Mouse (Mus musculus) liver, embryonic 11.5 days (tissue): Measurements from ENCODE around the gene Arl8a. TPM values are rescaled to one million over a fixed set of nuclear protein-coding genes. Genes with fewer than 3 reads are reported as not detected.
A peak's percentile ranks its signal among the peaks of the same experiment; 100 is the strongest.

ENCODE experiments used
- ATAC-seq: fragments of 200-750 bp; cut with Nextera tagmentation; replicated peaks from 2 replicates; pipeline ENCODE4 v1.8.0; 2017; ENCODE audit warnings: moderate number of reproducible peaks, mild to moderate bottlenecking, moderate TSS enrichment, moderate library complexity; ENCODE audit not compliant: low FRiP score
- DNase-seq: peaks from one replicate; pipeline ENCODE4 v3.0.0-alpha.2; 2017; ENCODE audit warnings: low spot score
- H3K27ac ChIP-seq: fragments of 300-500 bp; sonication (generic); 2 replicates; pipeline ENCODE4 v1.5.1; 2014; ENCODE audit warnings: mild to moderate bottlenecking, low read depth, low read length, control low read depth
- H3K27me3 ChIP-seq: fragments of 300-500 bp; sonication (generic); replicated peaks from 2 replicates; pipeline ENCODE4 v1.6.1; 2014; ENCODE audit warnings: low read length, mixed read lengths; ENCODE audit not compliant: control insufficient read depth, insufficient read depth
- H3K36me3 ChIP-seq: fragments of 300-500 bp; sonication (generic); 2 replicates; pipeline ENCODE4 v1.6.1; 2014; ENCODE audit warnings: mild to moderate bottlenecking, low read length, moderate library complexity, mixed read lengths; ENCODE audit not compliant: control insufficient read depth, insufficient read depth
- H3K4me1 ChIP-seq: fragments of 300-500 bp; sonication (generic); replicated peaks from 2 replicates; pipeline ENCODE4 v1.6.1; 2014; ENCODE audit warnings: low read length, mixed read lengths; ENCODE audit not compliant: control insufficient read depth, insufficient read depth
- H3K4me2 ChIP-seq: fragments of 300-500 bp; sonication (generic); 2 replicates; pipeline ENCODE4 v1.6.1; 2014; ENCODE audit warnings: mild to moderate bottlenecking, control low read depth, moderate library complexity
- H3K4me3 ChIP-seq: fragments of 300-500 bp; sonication (generic); 2 replicates; pipeline ENCODE4 v1.5.1; 2014; ENCODE audit warnings: low read depth, low read length, control low read depth
- H3K9ac ChIP-seq: fragments of 300-500 bp; sonication (generic); 2 replicates; pipeline ENCODE4 v1.6.1; 2014; ENCODE audit warnings: low read depth, low read length, control low read depth
- H3K9me3 ChIP-seq: fragments of 300-500 bp; sonication (generic); 2 replicates; pipeline ENCODE4 v1.6.1; 2016; ENCODE audit warnings: low read length, inconsistent platforms, mixed read lengths; ENCODE audit not compliant: control insufficient read depth
- WGBS: fragments of 180-500 bp; shearing (Covaris S2); extraction: QIAGEN DNeasy Blood & Tissue Kit; methylation state at CpG from one replicate; pipeline ENCODE4 v1.1.7; 2014; 5-methylcytosine and 5-hydroxymethylcytosine counted together
- polyA plus RNA-seq: library from polyadenylated mRNA; unstranded; fragments of >200 nt; fragmentation: Nextera tagmentation; extraction: Ambion mirVana; gene quantifications from 2 replicates; pipeline ENCODE4 v1.2.1, GENCODE M21; 2014

Gene Arl8a
- polyA plus RNA-seq, 1 experiment from 2014 or later = 28.7 TPM

DNA sequence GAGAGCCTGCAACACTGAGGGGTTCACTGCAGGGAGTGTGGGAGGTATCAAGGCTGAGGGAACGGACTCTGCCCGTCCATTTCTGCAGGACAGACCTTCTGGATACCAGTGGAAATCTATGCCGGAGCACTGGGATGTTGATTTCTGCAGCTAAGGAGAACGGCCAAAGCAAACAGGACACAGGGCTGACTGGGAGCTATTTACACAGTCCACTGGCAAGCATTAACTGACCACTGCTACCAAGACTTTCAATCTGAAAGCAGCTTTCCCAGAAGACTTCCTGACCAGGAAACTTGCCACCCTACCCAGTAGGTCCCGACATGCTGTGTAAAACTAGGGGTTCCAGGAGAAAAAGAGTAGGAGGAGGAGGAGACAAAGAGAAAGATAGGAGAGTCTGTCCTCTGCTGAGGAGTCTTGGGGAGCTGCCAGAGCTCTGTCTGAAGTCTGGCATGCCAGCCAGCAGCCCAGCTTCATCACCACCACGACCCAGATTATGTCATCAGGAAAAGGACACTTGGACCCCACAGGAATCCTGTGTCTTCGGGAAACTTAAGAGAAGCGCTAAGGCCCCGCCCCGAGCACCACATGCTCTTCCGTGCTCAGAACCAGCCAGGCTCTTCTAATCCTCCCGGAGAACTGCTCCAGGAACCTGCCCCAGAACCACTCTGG, 23.1 kb downstream of the Arl8a start:
- WGBS = 40% methylated on average over 12 of the region's 12 CpGs
- ATAC-seq (no peak), DNase-seq (no peak)
- no peak overlapping the region for H3K9ac ChIP-seq
- no peaks in the 10 kb centered on the region for H3K4me1 ChIP-seq
- no peak overlapping the region for H3K4me2 ChIP-seq
- no peaks in the 10 kb centered on the region for H3K36me3 ChIP-seq
- H3K27ac ChIP-seq = no peak overlapping the region
- no peaks in the 10 kb centered on the region for H3K27me3 ChIP-seq
- H3K9me3 ChIP-seq = no peaks in the 10 kb centered on the region
- H3K4me3 ChIP-seq = no peak overlapping the region

GRCm38 (mm10) chr1:135170299-135170698, 23.7 kb downstream of the Arl8a start:
- Histone ChIP-seq H3K9ac (no peak overlapping the region), H3K36me3 (no peaks in the 10 kb centered on the region), H3K27ac (no peak overlapping the region), H3K4me1 (no peaks in the 10 kb centered on the region), H3K4me3 (no peak overlapping the region), H3K4me2 (no peak overlapping the region), H3K27me3 (no peaks in the 10 kb centered on the region), H3K9me3 (no peaks in the 10 kb centered on the region)
- WGBS = 54% methylated on average over 10 of the region's 10 CpGs
- ATAC-seq (no peak), DNase-seq (no peak)

DNA sequence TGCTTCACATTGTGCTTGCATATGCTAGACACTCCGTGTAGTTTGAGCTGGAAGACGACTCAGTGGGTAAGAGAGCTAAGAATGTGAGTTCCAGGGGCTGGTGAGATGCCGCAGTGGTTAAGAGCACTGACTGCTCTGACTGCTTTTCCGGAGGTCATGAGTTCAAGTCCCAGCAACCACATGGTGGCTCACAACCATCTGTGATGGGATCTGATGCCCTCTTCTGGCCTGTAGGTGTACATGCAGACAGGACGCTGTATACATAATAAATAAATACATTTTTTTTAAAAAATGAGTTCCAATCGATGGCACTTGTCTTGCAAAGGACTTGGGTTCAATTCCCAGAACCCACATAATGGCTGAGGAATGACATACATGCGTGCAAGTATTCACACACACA, 24.6 kb downstream of the Arl8a start:
- Histone ChIP-seq H3K4me2 (no peak overlapping the region), H3K27me3 (no peaks in the 10 kb centered on the region), H3K4me3 (no peak overlapping the region), H3K9ac (no peak overlapping the region), H3K4me1 (no peaks in the 10 kb centered on the region), H3K27ac (no peak overlapping the region), H3K36me3 (no peaks in the 10 kb centered on the region), H3K9me3 (no peaks in the 10 kb centered on the region)
- ATAC-seq (no peak), DNase-seq (no peak)
- WGBS = 76% methylated on average over 7 of the region's 7 CpGs

- WGBS = 57% methylated on average over 6 of the region's 6 CpGs
- ATAC-seq (no peak; the same call in 1 of the 2 replicates), DNase-seq (peak; percentile 46)
- Histone ChIP-seq H3K4me1 (no peaks in the 10 kb centered on the region), H3K27me3 (no peaks in the 10 kb centered on the region), H3K27ac (no peak overlapping the region), H3K4me2 (no peak overlapping the region), H3K36me3 (no peaks in the 10 kb centered on the region), H3K9me3 (no peaks in the 10 kb centered on the region), H3K4me3 (no peak overlapping the region), H3K9ac (no peak overlapping the region)
Observed at GRCm38 (mm10) chr1:135171984-135172383, 25.4 kb downstream of the Arl8a start.

DNA sequence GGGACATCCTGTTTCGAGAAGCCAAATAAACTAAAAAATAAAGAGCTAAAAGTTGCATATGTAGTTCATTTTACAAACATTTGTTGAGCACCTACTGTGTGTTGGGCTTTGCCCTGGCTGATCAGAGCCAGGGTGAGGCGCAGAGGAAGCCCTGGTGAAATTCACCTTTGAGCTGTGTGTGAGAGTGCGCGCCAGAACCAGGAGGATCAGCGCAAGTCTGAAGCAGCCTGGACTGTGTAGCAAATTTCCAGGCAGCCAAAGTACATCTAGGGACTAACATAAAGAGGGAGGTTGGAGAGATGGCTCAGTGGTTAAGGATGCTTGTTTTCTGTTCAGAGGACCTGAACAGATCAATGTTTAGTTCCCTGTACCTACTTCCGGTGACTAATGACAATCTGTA, 26.7 kb downstream of the Arl8a start:
- Histone ChIP-seq H3K36me3 (no peaks in the 10 kb centered on the region), H3K4me2 (no peak overlapping the region), H3K27me3 (no peaks in the 10 kb centered on the region), H3K4me3 (no peak overlapping the region), H3K9me3 (no peaks in the 10 kb centered on the region), H3K27ac (no peak overlapping the region), H3K4me1 (no peaks in the 10 kb centered on the region), H3K9ac (no peak overlapping the region)
- ATAC-seq (no peak), DNase-seq (no peak)
- WGBS = 89% methylated on average over 6 of the region's 6 CpGs

GRCm38 (mm10) chr1:135175176-135175575, 28.6 kb downstream of the Arl8a start:
- H3K4me1 ChIP-seq = no peaks in the 10 kb centered on the region
- WGBS = 68% methylated on average over 3 of the region's 3 CpGs
- H3K9ac ChIP-seq = no peak overlapping the region
- H3K27me3 ChIP-seq = no peaks in the 10 kb centered on the region
- H3K36me3 ChIP-seq = no peaks in the 10 kb centered on the region
- ATAC-seq (no peak), DNase-seq (no peak)
- H3K4me2 ChIP-seq = no peak overlapping the region
- H3K27ac ChIP-seq = no peak overlapping the region
- H3K9me3 ChIP-seq = no peaks in the 10 kb centered on the region
- H3K4me3 ChIP-seq = no peak overlapping the region

DNA sequence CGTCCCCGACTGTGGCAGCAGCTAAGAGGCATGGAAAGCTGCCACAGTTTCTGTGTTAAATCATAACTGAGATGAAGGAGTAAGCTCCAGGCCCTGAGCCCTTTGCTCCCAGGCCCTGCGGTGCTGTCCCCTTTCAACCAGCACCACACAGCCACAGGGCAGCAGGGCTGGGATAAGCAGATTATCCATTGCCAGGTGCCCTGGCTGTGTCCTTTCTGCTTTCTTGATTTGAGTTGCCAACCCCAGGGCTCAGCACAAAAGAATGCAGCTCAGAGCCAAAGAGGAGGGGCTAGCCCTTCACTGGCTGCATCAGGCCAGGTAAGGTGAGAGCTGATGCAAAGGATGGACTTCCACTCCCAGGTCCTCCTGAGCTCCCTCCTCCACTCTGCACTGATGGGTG, 31.1 kb downstream of the Arl8a start:
- no peaks in the 10 kb centered on the region for H3K9me3 ChIP-seq
- H3K4me2 ChIP-seq = no peak overlapping the region
- H3K4me1 ChIP-seq = no peaks in the 10 kb centered on the region
- H3K9ac ChIP-seq = no peak overlapping the region
- 93% methylated on average over 3 of the region's 3 CpGs for WGBS
- H3K27ac ChIP-seq = no peak overlapping the region
- H3K36me3 ChIP-seq = no peaks in the 10 kb centered on the region
- no peak overlapping the region for H3K4me3 ChIP-seq
- no peak for ATAC-seq
- DNase-seq = no peak
- H3K27me3 ChIP-seq = no peaks in the 10 kb centered on the region

DNA sequence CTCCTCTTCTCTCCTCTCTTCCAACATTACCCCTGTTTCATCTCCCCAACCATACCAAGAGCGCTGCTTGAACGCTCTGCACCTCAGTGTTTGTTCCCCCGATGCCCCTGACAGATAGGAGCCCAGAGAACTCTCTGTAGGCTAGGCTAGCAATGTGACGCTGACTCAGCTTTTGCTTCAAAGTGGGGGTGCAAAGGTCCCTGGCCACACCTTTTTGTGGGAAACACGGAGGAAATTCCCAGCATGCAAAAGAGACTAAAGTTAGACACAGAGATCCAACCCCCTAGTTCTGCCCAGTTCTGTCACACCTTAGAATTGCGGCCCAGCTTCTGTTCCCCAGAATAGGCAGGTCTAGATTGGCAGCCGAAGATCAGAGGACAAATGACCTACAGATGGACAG, 32.2 kb downstream of the Arl8a start:
- H3K4me1 ChIP-seq = peaks cover 5% of the 10 kb centered on the region; the same call in 1 of the 2 replicates
- ATAC-seq (no peak), DNase-seq (no peak)
- H3K9me3 ChIP-seq = no peaks in the 10 kb centered on the region
- H3K27me3 ChIP-seq = no peaks in the 10 kb centered on the region
- H3K4me2 ChIP-seq = no peak overlapping the region
- H3K27ac ChIP-seq = no peak overlapping the region
- H3K36me3 ChIP-seq = no peaks in the 10 kb centered on the region
- 78% methylated on average over 7 of the region's 7 CpGs for WGBS
- no peak overlapping the region for H3K4me3 ChIP-seq
- no peak overlapping the region for H3K9ac ChIP-seq

DNA sequence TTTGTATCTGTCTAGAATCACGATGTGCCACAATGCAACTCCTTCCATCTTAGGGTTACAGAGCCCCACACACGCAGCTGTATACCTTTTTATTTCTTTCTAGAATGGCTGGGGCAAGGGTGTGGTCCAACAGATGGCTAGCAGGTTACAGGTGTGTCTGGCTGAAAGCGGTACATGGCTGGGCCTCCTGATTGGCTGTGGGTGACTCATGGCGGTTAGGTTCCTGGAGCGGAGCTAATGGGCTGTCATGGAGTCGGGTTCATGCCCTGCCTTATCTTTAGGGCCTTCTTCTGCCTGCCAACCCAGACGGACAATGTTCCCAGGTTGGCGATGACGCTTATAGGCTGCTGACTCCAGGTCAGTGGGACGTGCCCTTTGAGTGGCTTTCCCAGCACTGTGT, 34.2 kb downstream of the Arl8a start:
- DNase-seq (no peak), ATAC-seq (no peak)
- no peaks in the 10 kb centered on the region for H3K9me3 ChIP-seq
- H3K36me3 ChIP-seq = no peaks in the 10 kb centered on the region
- H3K4me3 ChIP-seq = no peak overlapping the region
- no peak overlapping the region for H3K4me2 ChIP-seq
- 69% methylated on average over 10 of the region's 10 CpGs for WGBS
- peaks cover 4% of the 10 kb centered on the region; the same call in 1 of the 2 replicates for H3K27me3 ChIP-seq
- H3K4me1 ChIP-seq = peaks cover 5% of the 10 kb centered on the region; the same call in 1 of the 2 replicates
- H3K27ac ChIP-seq = no peak overlapping the region
- H3K9ac ChIP-seq = no peak overlapping the region
